Comparison of ENCODE assay signal across 17 mouse cellular contexts in the genomic region with DNA sequence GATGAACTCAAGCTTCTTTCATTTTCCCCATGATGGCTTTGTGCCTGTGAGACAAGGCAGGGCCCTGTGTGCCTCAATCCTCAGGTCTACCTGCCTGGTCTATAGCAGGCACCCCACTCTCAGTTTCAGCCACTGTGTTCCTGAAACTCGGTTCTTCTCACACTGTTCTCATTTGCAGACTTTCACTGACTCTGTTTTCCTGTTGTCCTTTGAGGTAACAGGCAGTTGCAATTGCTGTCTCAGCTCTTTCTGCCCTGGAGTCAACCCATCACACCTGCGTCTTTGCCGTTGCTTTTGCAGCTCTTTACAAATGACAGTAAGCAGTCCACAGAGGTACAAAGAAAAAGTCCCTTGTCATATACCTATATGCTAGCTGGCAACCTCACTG. TPM values are rescaled to one million over a fixed set of nuclear protein-coding genes. Genes with fewer than 3 reads are reported as not detected.
A peak's percentile ranks its signal among the peaks of the same experiment; 100 is the strongest.
DNase-seq lines count a peak whose midpoint lies in the region; ATAC-seq and TF ChIP-seq lines count a peak whose summit lies in the region.
"Had no signal": no experiment of that assay in that cellular context is flagged by ENCODE, and none has a peak within 500 bp of the region (broad histone marks: within the 10 kb centered on the region; RNA-seq: fewer than 3 reads in every experiment).

No protein-coding gene starts in this region.

- peaks cover 30% of the 10 kb centered on the region for H3K4me1 ChIP-seq in intestine, embryonic 14.5 days (replicated peaks; ENCODE audit: control insufficient read depth, insufficient read depth, low read length)
- no peaks in the 10 kb centered on the region for H3K4me1 ChIP-seq in intestine, postnatal 0 days (replicated peaks; ENCODE audit: control insufficient read depth, insufficient read depth, low read length)
- H3K4me1 ChIP-seq in embryonic facial prominence, embryonic 12.5 days = peaks cover 33% of the 10 kb centered on the region
- H3K4me1 ChIP-seq in stomach, postnatal 0 days (replicated peaks; ENCODE audit: control insufficient read depth, insufficient read depth) = no peaks in the 10 kb centered on the region

- no peaks in the 10 kb centered on the region for H3K27me3 ChIP-seq in intestine, embryonic 14.5 days (replicated peaks; ENCODE audit: control insufficient read depth, insufficient read depth, low read length)
- no peaks in the 10 kb centered on the region for H3K27me3 ChIP-seq in intestine, postnatal 0 days (replicated peaks; ENCODE audit: control insufficient read depth, insufficient read depth, low read length)
- no peaks in the 10 kb centered on the region for H3K27me3 ChIP-seq in embryonic facial prominence, embryonic 12.5 days
- no peaks in the 10 kb centered on the region for H3K27me3 ChIP-seq in stomach, postnatal 0 days (ENCODE audit: control insufficient read depth, insufficient read depth, low read length)
- H3K27me3 ChIP-seq: forebrain, embryonic 13.5 days; heart, embryonic 12.5 days; neural tube, embryonic 13.5 days had no signal

- DNase-seq in intestine, embryonic 14.5 days (ENCODE audit: low spot score) = no peak
- peak; percentile 35 for DNase-seq in CD4-positive helper T cell, adult 2 months (ENCODE audit: low read depth, low spot score)
- no peak for DNase-seq in stomach, postnatal 0 days (ENCODE audit: low spot score)
- DNase-seq in frontal cortex, postnatal 25 days (ENCODE audit: low spot score in 2 of 2) = no peak
- no peak for DNase-seq in yolk sac, embryonic 10.5 days (ENCODE audit: low spot score)
- DNase-seq in layer of hippocampus, adult 9-11 months = no peak
- DNase-seq: B cell, adult 2 months; cerebellum, adult 18-20 months; gastrocnemius, postnatal 14 days; lung, postnatal 10 days had no signal

- TF ChIP-seq CTCF in intestine, postnatal 0 days (IDR thresholded peaks at IDR 0.05; ENCODE audit: low read depth) = no peak
- TF ChIP-seq CTCF in stomach, postnatal 0 days (IDR thresholded peaks at IDR 0.05; ENCODE audit: low read depth) = no peak

- H3K4me3 ChIP-seq in intestine, embryonic 14.5 days (ENCODE audit: low read depth, low read length) = no peak overlapping the region
- H3K4me3 ChIP-seq in intestine, postnatal 0 days (ENCODE audit: low read depth, low read length) = no peak overlapping the region
- no peak overlapping the region for H3K4me3 ChIP-seq in embryonic facial prominence, embryonic 12.5 days
- H3K4me3 ChIP-seq in stomach, postnatal 0 days (ENCODE audit: low read depth, low read length) = no peak overlapping the region
- H3K4me3 ChIP-seq: forebrain, embryonic 13.5 days; heart, embryonic 12.5 days; neural tube, embryonic 13.5 days had no signal

- 82% methylated on average over 3 of the region's 3 CpGs for WGBS in intestine, embryonic 14.5 days
- 83% methylated on average over 3 of the region's 3 CpGs for WGBS in intestine, postnatal 0 days
- 68% methylated on average over 3 of the region's 3 CpGs for WGBS in embryonic facial prominence, embryonic 12.5 days
- 77% methylated on average over 3 of the region's 3 CpGs for WGBS in stomach, postnatal 0 days

- no peak for TF ChIP-seq EP300 in stomach, postnatal 0 days (optimal IDR thresholded peaks at IDR 0.05)

- peak overlapping the region; percentile 64 for H3K27ac ChIP-seq in intestine, embryonic 14.5 days (ENCODE audit: low read depth)
- H3K27ac ChIP-seq in intestine, postnatal 0 days (ENCODE audit: low read depth, low read length) = no peak overlapping the region
- peak overlapping the region; percentile 46 for H3K27ac ChIP-seq in embryonic facial prominence, embryonic 12.5 days
- peak overlapping the region; percentile 30; the same call in 1 of the 2 replicates for H3K27ac ChIP-seq in stomach, postnatal 0 days (replicated peaks)
- H3K27ac ChIP-seq: forebrain, embryonic 13.5 days; neural tube, embryonic 13.5 days had no signal

- H3K9ac ChIP-seq in intestine, embryonic 14.5 days (ENCODE audit: low read length) = no peak overlapping the region
- H3K9ac ChIP-seq in intestine, postnatal 0 days (ENCODE audit: low read depth, low read length) = no peak overlapping the region
- no peak overlapping the region for H3K9ac ChIP-seq in embryonic facial prominence, embryonic 12.5 days
- H3K9ac ChIP-seq in stomach, postnatal 0 days (ENCODE audit: low read length) = no peak overlapping the region
- H3K9ac ChIP-seq: forebrain, embryonic 13.5 days; heart, embryonic 12.5 days; neural tube, embryonic 13.5 days had no signal

- no peak overlapping the region for H3K4me2 ChIP-seq in intestine, embryonic 14.5 days (ENCODE audit: low read length)
- no peak overlapping the region for H3K4me2 ChIP-seq in intestine, postnatal 0 days (replicated peaks; ENCODE audit: low read depth)
- no peak overlapping the region for H3K4me2 ChIP-seq in embryonic facial prominence, embryonic 12.5 days (replicated peaks)
- no peak overlapping the region for H3K4me2 ChIP-seq in stomach, postnatal 0 days (replicated peaks; ENCODE audit: low read depth)
- H3K4me2 ChIP-seq: forebrain, embryonic 13.5 days; heart, embryonic 12.5 days; liver, embryonic 11.5 days; midbrain, embryonic 11.5 days; neural tube, embryonic 13.5 days had no signal

- no peaks in the 10 kb centered on the region for H3K36me3 ChIP-seq in intestine, embryonic 14.5 days (ENCODE audit: control insufficient read depth, insufficient read depth, low read length)
- no peaks in the 10 kb centered on the region for H3K36me3 ChIP-seq in intestine, postnatal 0 days (ENCODE audit: control insufficient read depth, insufficient read depth)
- H3K36me3 ChIP-seq in embryonic facial prominence, embryonic 12.5 days = no peaks in the 10 kb centered on the region
- no peaks in the 10 kb centered on the region for H3K36me3 ChIP-seq in stomach, postnatal 0 days (ENCODE audit: control insufficient read depth, insufficient read depth, low read length)
- H3K36me3 ChIP-seq: heart, embryonic 12.5 days; neural tube, embryonic 13.5 days had no signal

- no peak; the same call in 1 of the 2 replicates for ATAC-seq in intestine, embryonic 14.5 days (replicated peaks; ENCODE audit: low FRiP score, low TSS enrichment, low read depth)
- no peak for ATAC-seq in intestine, postnatal 0 days
- no peak for ATAC-seq in embryonic facial prominence, embryonic 12.5 days (ENCODE audit: insufficient number of reproducible peaks, insufficient read depth, low FRiP score, low TSS enrichment)
- ATAC-seq in stomach, postnatal 0 days (ENCODE audit: low FRiP score, low TSS enrichment) = no peak
- ATAC-seq: forebrain, embryonic 13.5 days had no signal

- H3K9me3 ChIP-seq in intestine, embryonic 14.5 days (ENCODE audit: control insufficient read depth, low read length) = no peaks in the 10 kb centered on the region
- H3K9me3 ChIP-seq in intestine, postnatal 0 days (ENCODE audit: control insufficient read depth) = no peaks in the 10 kb centered on the region
- no peaks in the 10 kb centered on the region for H3K9me3 ChIP-seq in embryonic facial prominence, embryonic 12.5 days
- no peaks in the 10 kb centered on the region for H3K9me3 ChIP-seq in stomach, postnatal 0 days (ENCODE audit: control insufficient read depth, low read length)
- H3K9me3 ChIP-seq: forebrain, embryonic 13.5 days; heart, embryonic 12.5 days; neural tube, embryonic 13.5 days had no signal

RNA-seq across cellular contexts. Expression of gene Sesn3, which starts 26.7 kb away (rescaled TPM):
- polyA plus RNA-seq in intestine, embryonic 14.5 days (2014; fragmentation: Nextera tagmentation; extraction: Ambion mirVana) = 29.9 and 30.5 TPM in 2 replicates
- 5.5 and 5.6 TPM in 2 replicates for polyA plus RNA-seq in intestine, postnatal 0 days (2015; fragmentation: Nextera tagmentation; extraction: Ambion mirVana)
- 28.2 and 28.9 TPM in 2 replicates for polyA plus RNA-seq in embryonic facial prominence, embryonic 12.5 days (2016; fragmentation: Nextera tagmentation; extraction: Ambion mirVana)
- 6.6 and 8.2 TPM in 2 replicates for polyA plus RNA-seq in stomach, postnatal 0 days (2015; fragmentation: Nextera tagmentation; extraction: Ambion mirVana)
